Comparison of ENCODE assay signal across 28 mouse cellular contexts in genomic region chr1:66328996-66329395, GRCm38 (mm10).
A peak's percentile ranks its signal among the peaks of the same experiment; 100 is the strongest.
DNase-seq lines count a peak whose midpoint lies in the region; ATAC-seq and TF ChIP-seq lines count a peak whose summit lies in the region.
"Had no signal": no experiment of that assay in that cellular context is flagged by ENCODE, and none has a peak within 500 bp of the region (broad histone marks: within the 10 kb centered on the region; RNA-seq: fewer than 3 reads in every experiment).

No protein-coding gene starts in this region.

- no peak overlapping the region for H3K4me3 ChIP-seq in hindbrain, embryonic 15.5 days
- no peak overlapping the region for H3K4me3 ChIP-seq in hindbrain, postnatal 0 days (ENCODE audit: low read length)
- H3K4me3 ChIP-seq in embryonic fibroblast, embryonic 13.5 days (ENCODE audit: insufficient read depth, low read length), result no peak overlapping the region
- no peak overlapping the region for H3K4me3 ChIP-seq in limb, embryonic 14.5 days (replicated peaks; ENCODE audit: low read length)
- H3K4me3 ChIP-seq in midbrain, embryonic 13.5 days (replicated peaks), result no peak overlapping the region
- H3K4me3 ChIP-seq: embryonic facial prominence, embryonic 13.5 days; erythroblast, embryonic 14.5 days; limb, embryonic 15.5 days; liver, embryonic 13.5 days; megakaryocyte, embryonic 14.5 days; midbrain, embryonic 12.5 days had no signal

- H3K27ac ChIP-seq in hindbrain, embryonic 15.5 days (replicated peaks), result 0 out of 2 replicates have a peak overlapping the region, but pooled peaks have one; percentile 18
- H3K27ac ChIP-seq in hindbrain, postnatal 0 days, result no peak overlapping the region
- H3K27ac ChIP-seq in embryonic fibroblast, embryonic 13.5 days (ENCODE audit: insufficient read depth, low read length), result peak overlapping the region; percentile 41; the same call in 1 of the 2 replicates
- no peak overlapping the region for H3K27ac ChIP-seq in limb, embryonic 14.5 days (replicated peaks; ENCODE audit: low read depth, low read length)
- no peak overlapping the region for H3K27ac ChIP-seq in midbrain, embryonic 13.5 days
- H3K27ac ChIP-seq: embryonic facial prominence, embryonic 13.5 days; limb, embryonic 15.5 days; liver, embryonic 13.5 days; midbrain, embryonic 12.5 days had no signal

- H3K4me1 ChIP-seq in hindbrain, embryonic 15.5 days (replicated peaks), result peaks cover 38% of the 10 kb centered on the region
- peaks cover 10% of the 10 kb centered on the region; the same call in 1 of the 2 replicates for H3K4me1 ChIP-seq in hindbrain, postnatal 0 days (ENCODE audit: insufficient read depth, low read length)
- peaks cover 5% of the 10 kb centered on the region for H3K4me1 ChIP-seq in embryonic fibroblast, embryonic 13.5 days (ENCODE audit: control insufficient read depth, insufficient read depth, low read length)
- 0 out of 2 replicates have a peak, but pooled peaks cover 3% of the 10 kb centered on the region for H3K4me1 ChIP-seq in limb, embryonic 14.5 days (ENCODE audit: control insufficient read depth, insufficient read depth, low read length)
- peaks cover 55% of the 10 kb centered on the region for H3K4me1 ChIP-seq in midbrain, embryonic 13.5 days (replicated peaks)
- H3K4me1 ChIP-seq: embryonic facial prominence, embryonic 13.5 days; limb, embryonic 15.5 days; liver, embryonic 13.5 days; megakaryocyte, embryonic 14.5 days had no signal

- DNase-seq in hindbrain, postnatal 0 days (ENCODE audit: low spot score), result no peak
- DNase-seq in NIH3T3 (ENCODE audit: low read depth), result peak; percentile 14
- DNase-seq in limb, embryonic 14.5 days (ENCODE audit: low spot score), result peak; percentile 16
- no peak for DNase-seq in heart, postnatal 4 days
- DNase-seq: adrenal gland, postnatal 25 days; B cell, adult 2 months; cerebellum, adult 11-12 months; cerebellum, adult 9-11 months; gastrocnemius, postnatal 36 days; heart, adult 18-20 months; heart, postnatal 36 days; kidney, adult 9 months; kidney, postnatal 25 days; liver, embryonic 13.5 days; lung, adult 18-20 months; lung, postnatal 4 days; thymus, postnatal 4 days had no signal

- ATAC-seq in hindbrain, embryonic 15.5 days (ENCODE audit: low FRiP score, low read depth), result no peak
- ATAC-seq in hindbrain, postnatal 0 days, result no peak
- no peak for ATAC-seq in limb, embryonic 14.5 days (ENCODE audit: low FRiP score, low read depth)
- no peak for ATAC-seq in midbrain, embryonic 13.5 days
- ATAC-seq: intestine, postnatal 0 days; lung, postnatal 0 days had no signal

- WGBS in hindbrain, embryonic 15.5 days, result 32% methylated on average over 6 of the region's 6 CpGs
- WGBS in hindbrain, postnatal 0 days, result 35% methylated on average over 6 of the region's 6 CpGs
- 13% methylated on average over 6 of the region's 6 CpGs for WGBS in limb, embryonic 14.5 days
- WGBS in midbrain, embryonic 13.5 days, result 57% methylated on average over 6 of the region's 6 CpGs

- no peak for TF ChIP-seq CTCF in hindbrain, postnatal 0 days (IDR thresholded peaks at IDR 0.05; ENCODE audit: low read depth)
- no peak for TF ChIP-seq CTCF in embryonic fibroblast, embryonic 13.5 days (IDR thresholded peaks at IDR 0.05; ENCODE audit: borderline replicate concordance, insufficient read depth, low read length)

- H3K27me3 ChIP-seq in hindbrain, embryonic 15.5 days, result no peaks in the 10 kb centered on the region
- H3K27me3 ChIP-seq in hindbrain, postnatal 0 days (ENCODE audit: insufficient read depth, low read length), result no peaks in the 10 kb centered on the region
- H3K27me3 ChIP-seq in limb, embryonic 14.5 days (ENCODE audit: control insufficient read depth, insufficient read depth, low read length), result no peaks in the 10 kb centered on the region
- H3K27me3 ChIP-seq in midbrain, embryonic 13.5 days, result no peaks in the 10 kb centered on the region
- H3K27me3 ChIP-seq: embryonic facial prominence, embryonic 13.5 days; limb, embryonic 15.5 days; liver, embryonic 13.5 days; megakaryocyte, embryonic 14.5 days; midbrain, embryonic 12.5 days had no signal

- no peaks in the 10 kb centered on the region for H3K9me3 ChIP-seq in hindbrain, embryonic 15.5 days
- no peaks in the 10 kb centered on the region for H3K9me3 ChIP-seq in hindbrain, postnatal 0 days (ENCODE audit: low read length)
- H3K9me3 ChIP-seq in limb, embryonic 14.5 days (ENCODE audit: control insufficient read depth, low read length), result no peaks in the 10 kb centered on the region
- H3K9me3 ChIP-seq in midbrain, embryonic 13.5 days, result no peaks in the 10 kb centered on the region
- H3K9me3 ChIP-seq: embryonic facial prominence, embryonic 13.5 days; limb, embryonic 15.5 days; liver, embryonic 13.5 days; megakaryocyte, embryonic 14.5 days; midbrain, embryonic 12.5 days had no signal

- H3K36me3 ChIP-seq in hindbrain, embryonic 15.5 days, result peaks cover 4% of the 10 kb centered on the region
- no peaks in the 10 kb centered on the region; the same call in 1 of the 2 replicates for H3K36me3 ChIP-seq in hindbrain, postnatal 0 days (ENCODE audit: insufficient read depth, low read length)
- no peaks in the 10 kb centered on the region for H3K36me3 ChIP-seq in limb, embryonic 14.5 days (ENCODE audit: control insufficient read depth, insufficient read depth, low read length)
- peaks cover 8% of the 10 kb centered on the region for H3K36me3 ChIP-seq in midbrain, embryonic 13.5 days
- H3K36me3 ChIP-seq: embryonic facial prominence, embryonic 13.5 days; limb, embryonic 15.5 days; liver, embryonic 13.5 days had no signal

- H3K9ac ChIP-seq in hindbrain, embryonic 15.5 days, result no peak overlapping the region
- H3K9ac ChIP-seq in hindbrain, postnatal 0 days (replicated peaks; ENCODE audit: low read length), result no peak overlapping the region
- H3K9ac ChIP-seq in limb, embryonic 14.5 days (ENCODE audit: low read depth, low read length, severe bottlenecking), result no peak overlapping the region
- H3K9ac ChIP-seq in midbrain, embryonic 13.5 days (replicated peaks), result no peak overlapping the region
- H3K9ac ChIP-seq: embryonic facial prominence, embryonic 13.5 days; limb, embryonic 15.5 days; liver, embryonic 13.5 days; midbrain, embryonic 12.5 days had no signal

- no peak overlapping the region for H3K4me2 ChIP-seq in hindbrain, embryonic 15.5 days
- no peak overlapping the region for H3K4me2 ChIP-seq in hindbrain, postnatal 0 days (ENCODE audit: low read depth, low read length)
- H3K4me2 ChIP-seq in limb, embryonic 14.5 days (replicated peaks; ENCODE audit: low read depth, low read length, severe bottlenecking), result no peak overlapping the region
- H3K4me2 ChIP-seq in midbrain, embryonic 13.5 days (replicated peaks), result no peak overlapping the region
- H3K4me2 ChIP-seq: embryonic facial prominence, embryonic 13.5 days; heart, embryonic 11.5 days; limb, embryonic 15.5 days; liver, embryonic 13.5 days; midbrain, embryonic 12.5 days had no signal

- no peak for TF ChIP-seq POLR2A in embryonic fibroblast, embryonic 13.5 days (IDR thresholded peaks at IDR 0.05; ENCODE audit: low read depth, low read length)
- TF ChIP-seq POLR2A in limb, embryonic 14.5 days (IDR thresholded peaks at IDR 0.05; ENCODE audit: borderline replicate concordance, extremely low read depth, insufficient read depth, insufficient read length), result no peak

Comparison
In these comparisons a context has a peak if more than half of its experiments do, and no peak if none do; other contexts are left out.
1. H3K27ac ChIP-seq: peak in hindbrain, embryonic 15.5 days (single experiment) and embryonic fibroblast, embryonic 13.5 days (single experiment); none in hindbrain, postnatal 0 days (single experiment), limb, embryonic 14.5 days (single experiment) and midbrain, embryonic 13.5 days (single experiment).
2. DNase-seq: peak in NIH3T3 (single experiment) and limb, embryonic 14.5 days (single experiment); none in hindbrain, postnatal 0 days (single experiment) and heart, postnatal 4 days (single experiment).